Mouse (Mus musculus) liver, embryonic 12.5 days (tissue): ENCODE data around the gene Ptpn18. TPM values are rescaled to one million over a fixed set of nuclear protein-coding genes. Genes with fewer than 3 reads are reported as not detected.
A peak's percentile ranks its signal among the peaks of the same experiment; 100 is the strongest.

Source experiments
- ATAC-seq: fragments of 200-750 bp; cut with Nextera tagmentation; 2 replicates; pipeline ENCODE4 v1.8.0; 2017; ENCODE audit warnings: moderate number of reproducible peaks, mild to moderate bottlenecking, moderate library complexity
- H3K27ac ChIP-seq: fragments of 300-500 bp; sonication (generic); 2 replicates; pipeline ENCODE4 v1.5.1; 2016; ENCODE audit warnings: mild to moderate bottlenecking
- H3K27me3 ChIP-seq: fragments of 300-500 bp; sonication (generic); replicated peaks from 2 replicates; pipeline ENCODE4 v1.6.1; 2016; ENCODE audit warnings: mild to moderate bottlenecking, moderate library complexity
- H3K36me3 ChIP-seq: fragments of 300-500 bp; sonication (generic); 2 replicates; pipeline ENCODE4 v1.6.1; 2016; ENCODE audit warnings: mild to moderate bottlenecking, moderate library complexity
- H3K4me1 ChIP-seq: fragments of 300-500 bp; sonication (generic); 2 replicates; pipeline ENCODE4 v1.6.1; 2016
- H3K4me2 ChIP-seq: fragments of 300-500 bp; sonication (generic); 2 replicates; pipeline ENCODE4 v1.6.1; 2016; ENCODE audit warnings: mild to moderate bottlenecking, moderate library complexity
- H3K4me3 ChIP-seq: fragments of 300-500 bp; sonication (generic); 2 replicates; pipeline ENCODE4 v1.5.1; 2016; ENCODE audit warnings: mild to moderate bottlenecking, moderate library complexity
- H3K9ac ChIP-seq: fragments of 300-500 bp; sonication (generic); 2 replicates; pipeline ENCODE4 v1.6.1; 2016; ENCODE audit warnings: mild to moderate bottlenecking, moderate library complexity
- H3K9me3 ChIP-seq: fragments of 300-500 bp; sonication (generic); replicated peaks from 2 replicates; pipeline ENCODE4 v1.6.1; 2016; ENCODE audit warnings: mild to moderate bottlenecking, moderate library complexity
- WGBS: fragments of 180-500 bp; shearing (Covaris S2); methylation state at CpG from one replicate; pipeline ENCODE4 v1.1.7; 2016; ENCODE audit not compliant: insufficient replicate concordance; 5-methylcytosine and 5-hydroxymethylcytosine counted together
- microRNA-seq: library from miRNA; unstranded; fragments of <30 nt; microRNA quantifications from one replicate; pipeline ENCODE4, GENCODE M21; 2017
- polyA plus RNA-seq: library from polyadenylated mRNA; unstranded; fragments of >200 nt; fragmentation: Nextera tagmentation; extraction: Ambion mirVana; gene quantifications from 2 replicates; pipeline ENCODE4 v1.2.1, GENCODE M21; 2016

Ptpn18 gene
- polyA plus RNA-seq, 1 experiment from 2014 or later = 18.6 TPM

DNA sequence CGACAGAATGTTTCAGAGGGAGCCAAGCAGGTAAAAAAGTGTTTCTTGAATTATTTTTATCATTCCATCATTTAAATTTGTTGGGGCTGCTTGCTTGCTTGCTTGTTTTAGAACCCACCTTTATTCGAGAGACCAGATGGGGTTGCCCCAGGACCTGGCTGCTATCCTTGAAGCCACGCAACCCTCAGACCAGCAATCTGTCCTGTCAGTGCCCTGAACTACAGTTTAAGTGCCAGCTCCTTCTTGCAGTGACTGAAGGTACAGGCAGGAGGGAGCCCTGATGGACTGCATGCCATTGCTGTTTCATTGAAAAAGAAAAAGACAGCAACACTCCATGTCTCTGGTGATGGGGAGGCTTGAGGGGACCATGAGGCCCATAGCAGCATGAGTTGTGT, 63.3 kb downstream of the Ptpn18 start:
- WGBS = 44% methylated on average over 3 of the region's 3 CpGs
- no peak overlapping the region for H3K4me3 ChIP-seq
- H3K9ac ChIP-seq = no peak overlapping the region
- no peak overlapping the region for H3K27ac ChIP-seq
- no peak for ATAC-seq
- H3K4me1 ChIP-seq = no peaks in the 10 kb centered on the region
- no peak overlapping the region for H3K4me2 ChIP-seq
- H3K27me3 ChIP-seq = no peaks in the 10 kb centered on the region
- no peaks in the 10 kb centered on the region for H3K36me3 ChIP-seq
- H3K9me3 ChIP-seq = no peaks in the 10 kb centered on the region

DNA sequence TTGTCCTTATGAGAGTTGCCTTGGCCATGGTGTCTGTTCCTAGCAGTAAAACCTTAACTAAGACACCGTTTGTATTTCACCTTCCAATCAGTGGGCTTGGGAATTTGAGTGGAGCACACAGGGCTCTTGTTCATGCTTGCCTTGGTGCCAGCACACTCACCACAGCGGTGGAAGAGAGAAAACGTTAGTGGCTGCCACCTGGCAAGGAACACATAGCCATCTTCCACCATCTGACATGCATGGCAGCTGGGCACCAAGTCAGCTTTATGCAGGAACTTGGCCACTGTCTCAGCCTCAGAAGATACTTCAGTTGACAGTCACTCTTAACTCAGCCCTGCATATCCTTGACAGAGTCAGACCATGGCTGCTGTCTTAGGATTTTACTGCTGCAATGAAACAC, 64.1 kb downstream of the Ptpn18 start:
- ATAC-seq = no peak
- no peaks in the 10 kb centered on the region for H3K36me3 ChIP-seq
- no peak overlapping the region for H3K9ac ChIP-seq
- H3K9me3 ChIP-seq = no peaks in the 10 kb centered on the region
- WGBS = 72% methylated on average over 3 of the region's 3 CpGs
- no peaks in the 10 kb centered on the region for H3K27me3 ChIP-seq
- no peak overlapping the region for H3K4me2 ChIP-seq
- no peak overlapping the region for H3K27ac ChIP-seq
- no peaks in the 10 kb centered on the region for H3K4me1 ChIP-seq
- H3K4me3 ChIP-seq = no peak overlapping the region

Small RNA genes lying within 50 kb of the gene (microRNA-seq; reads per million reads assigned to microRNA genes)
- gene Mir5103 = 9.5 reads per million, percentile 21 among the genes with 10 or more reads in this experiment

Other genes starting within 250 kb of the Ptpn18 start
- 34.3 and 35.1 TPM in 2 replicates for gene Ccdc115, start 20.1 kb upstream of the Ptpn18 start, polyA plus RNA-seq
- 96.4 and 100 TPM in 2 replicates for gene Imp4, start 19.9 kb upstream of the Ptpn18 start, polyA plus RNA-seq
- gene Prss39, start 38.6 kb downstream of the Ptpn18 start, polyA plus RNA-seq = not detected in 2 replicates
- gene Cfc1, start 75.9 kb downstream of the Ptpn18 start, polyA plus RNA-seq = not detected in 2 replicates
- gene Prss40, start 101.2 kb downstream of the Ptpn18 start, polyA plus RNA-seq = not detected in 2 replicates
- gene Amer3, start 119.9 kb downstream of the Ptpn18 start, polyA plus RNA-seq = not detected in 2 replicates